Mouse (Mus musculus): ENCODE measurements around the gene Adcy9.

Adcy9 gene

DNA sequence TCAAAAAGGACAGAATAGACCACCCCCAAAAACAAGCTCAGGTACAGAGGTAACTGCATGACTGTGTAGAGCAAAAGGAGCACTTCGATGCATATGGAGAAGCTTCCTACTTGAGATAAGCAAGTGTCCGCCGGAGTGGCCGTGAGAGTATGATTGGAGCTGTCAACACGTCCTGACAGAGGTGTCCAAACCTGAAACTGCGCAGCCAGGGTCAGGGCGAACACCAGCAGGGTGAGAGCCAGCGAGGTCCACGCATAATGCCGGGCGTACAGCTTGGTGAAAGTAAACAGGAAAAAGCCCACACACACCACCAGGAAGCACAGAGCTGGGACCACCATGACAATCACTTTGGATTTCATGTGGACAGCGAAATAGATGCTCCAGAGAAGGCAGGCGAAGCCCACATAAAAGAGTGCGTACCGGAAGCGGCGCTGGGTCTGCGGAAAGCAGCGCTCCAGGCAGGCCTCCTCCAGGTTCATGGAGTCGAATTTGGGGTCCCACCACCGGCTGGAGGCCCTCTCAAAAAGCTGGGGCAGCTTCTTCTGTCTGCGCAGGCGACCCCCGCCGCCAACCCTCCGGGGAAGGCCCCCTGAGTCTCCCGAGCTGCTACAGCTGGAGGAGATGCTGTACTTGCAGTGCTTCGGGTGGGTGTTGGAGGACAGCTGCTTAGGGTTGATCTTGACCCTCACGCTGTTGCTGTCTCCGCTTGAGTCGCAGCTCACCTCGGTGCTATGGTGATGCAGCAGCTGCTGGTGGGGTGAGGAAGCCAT, 1.3 kb downstream of the Adcy9 start:
- peak; percentile 33 for DNase-seq

DNA sequence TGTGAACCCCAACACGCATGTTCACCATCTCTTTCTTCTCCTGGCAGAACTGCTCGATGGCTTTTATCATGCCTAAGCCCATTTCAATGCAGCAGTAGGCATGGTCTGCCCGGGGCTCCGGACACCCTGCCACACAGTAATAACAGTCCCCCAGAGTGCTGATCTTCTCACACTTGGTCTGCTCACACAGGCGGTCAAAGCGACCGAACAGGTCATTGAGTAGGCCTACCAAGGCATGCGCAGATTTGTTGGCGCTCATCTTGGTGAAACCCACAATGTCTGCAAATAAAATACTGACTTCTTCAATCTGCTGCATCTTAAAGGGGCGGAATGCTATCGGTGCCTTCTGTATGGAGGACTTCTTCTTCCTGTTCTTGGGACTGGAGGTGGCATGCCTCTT, 2.2 kb downstream of the Adcy9 start:
- no peak for DNase-seq

DNA sequence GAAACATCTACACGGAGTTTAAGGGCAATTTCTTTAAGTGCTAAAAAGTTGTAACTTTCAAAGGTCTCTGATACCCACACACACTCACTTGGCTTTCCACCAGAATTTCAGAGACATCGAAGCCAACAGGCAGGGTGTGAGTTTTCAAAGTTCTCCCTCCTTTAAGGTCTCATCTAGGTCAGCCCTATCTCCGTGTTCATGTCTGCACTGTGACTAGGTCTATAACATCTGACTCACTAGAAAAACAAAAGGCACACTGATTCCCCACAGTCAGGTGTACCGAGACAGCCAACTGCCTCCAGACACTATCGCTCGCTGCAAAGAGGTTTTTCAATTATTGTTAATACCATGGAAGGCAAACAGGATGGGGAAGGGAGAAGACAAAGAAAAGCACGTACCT, 2.8 kb downstream of the Adcy9 start:
- DNase-seq = no peak

DNA sequence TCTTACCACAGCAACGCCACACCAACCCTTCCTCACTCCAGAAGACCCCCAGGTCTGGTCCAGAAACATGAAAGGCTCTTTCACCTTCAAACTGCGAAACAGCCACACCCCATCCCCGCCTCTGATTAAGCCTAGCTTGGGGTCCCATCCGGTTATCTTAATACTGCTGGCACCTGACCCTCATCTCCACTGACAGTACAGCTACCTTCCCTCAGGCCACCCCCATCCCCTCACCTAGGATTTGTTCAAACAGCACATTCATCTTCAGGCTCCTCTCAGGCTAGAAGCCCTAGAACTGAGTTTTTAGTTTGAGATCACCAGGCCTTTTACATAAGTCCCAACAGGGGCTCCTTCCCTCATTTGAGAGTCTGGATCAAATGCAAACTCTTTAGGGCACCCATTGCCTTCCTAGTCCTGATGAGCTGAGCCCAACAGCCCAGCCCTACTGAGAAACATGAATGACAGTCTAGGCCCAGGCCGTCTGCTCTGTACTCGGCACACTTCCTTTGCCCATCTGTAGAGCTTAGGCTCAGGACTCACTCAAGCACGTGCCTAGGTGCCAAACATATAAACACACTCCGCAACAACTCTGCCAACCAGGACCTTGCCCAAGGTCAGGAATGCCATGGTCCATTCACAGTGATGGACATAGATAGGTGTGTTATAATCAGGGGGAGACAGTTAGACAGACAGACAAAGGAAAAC, 5.3 kb downstream of the Adcy9 start:
- no peak for DNase-seq

DNA sequence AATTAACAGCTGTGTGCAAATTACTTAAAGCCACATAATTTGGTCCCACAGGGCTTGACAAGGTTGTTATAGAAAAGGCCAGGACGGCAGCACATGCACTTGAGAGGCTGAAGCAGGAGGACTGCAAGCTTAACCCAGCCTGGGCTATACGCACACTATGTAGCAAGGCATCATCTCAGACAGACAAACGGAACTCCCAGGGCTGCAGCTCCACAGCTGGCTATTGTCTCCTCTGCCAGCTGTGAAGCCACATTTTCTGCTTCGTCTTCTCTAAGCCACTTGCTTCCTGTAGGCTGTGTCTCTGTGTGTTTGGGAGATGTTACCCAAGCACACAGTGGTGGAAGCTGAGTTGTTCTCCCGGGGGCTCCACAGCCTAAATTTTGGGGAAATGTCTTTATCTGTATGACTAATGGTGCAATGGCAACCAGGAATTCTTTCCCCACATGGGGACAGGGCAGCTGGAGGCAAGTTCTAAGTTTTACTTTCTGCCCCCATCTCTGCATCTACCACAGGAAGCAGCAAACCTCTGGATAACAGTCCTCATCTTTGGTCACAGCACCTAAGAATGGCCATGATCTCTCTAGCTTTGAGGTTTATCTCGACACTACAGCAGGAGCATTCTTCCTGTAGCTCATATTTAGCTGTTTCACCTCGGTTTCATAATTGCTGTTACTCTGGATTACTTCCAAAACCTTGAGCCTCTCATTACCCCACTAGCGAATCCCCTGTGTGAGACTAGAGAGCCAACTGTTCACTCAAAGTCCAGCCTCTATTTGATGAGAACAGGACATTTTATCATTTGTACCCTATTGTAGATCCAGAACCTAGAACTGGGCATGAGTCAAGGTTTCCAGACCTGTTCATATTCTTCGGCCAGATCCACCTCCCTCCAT, 6.1 kb downstream of the Adcy9 start:
- peak; percentile 49 for DNase-seq

DNA sequence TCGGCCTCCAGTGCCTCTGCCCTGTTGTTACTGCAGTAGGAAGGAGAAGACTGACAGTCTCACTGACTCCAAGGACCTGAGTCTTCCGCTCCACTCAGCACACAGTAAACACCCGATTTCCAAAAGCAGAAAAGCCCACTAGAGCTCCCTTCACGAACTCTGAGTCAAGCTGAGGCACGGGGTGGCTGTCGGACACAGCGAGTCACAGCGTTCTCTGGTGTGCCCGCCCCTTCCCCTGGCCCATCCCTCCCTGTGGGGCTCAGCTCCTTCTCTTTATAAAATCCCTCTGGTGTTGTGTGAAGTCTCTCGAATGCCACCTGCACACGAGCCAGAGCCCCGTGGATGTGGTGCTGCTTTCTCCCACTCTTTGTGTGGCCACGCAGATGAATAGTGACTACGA, 7.0 kb downstream of the Adcy9 start:
- no peak for DNase-seq

DNA sequence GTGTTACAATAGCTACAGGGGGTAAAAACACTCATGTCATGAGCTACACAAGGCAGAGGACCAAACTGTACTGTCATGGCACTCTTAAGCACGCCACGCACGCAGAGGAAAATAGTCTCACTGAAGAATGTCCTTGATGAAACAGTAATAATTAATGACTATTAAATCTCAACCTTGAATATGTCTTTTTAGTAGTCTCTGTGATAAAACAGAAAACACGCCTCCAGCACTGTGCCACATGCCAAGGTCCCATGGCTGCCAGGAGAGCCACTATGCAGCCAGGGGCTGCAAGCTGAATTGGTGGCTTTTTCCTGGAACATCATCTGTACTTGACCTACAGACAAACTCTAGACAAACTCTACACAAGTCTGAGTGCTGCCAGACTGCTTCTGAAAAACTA, 8.0 kb downstream of the Adcy9 start:
- no peak for DNase-seq

DNA sequence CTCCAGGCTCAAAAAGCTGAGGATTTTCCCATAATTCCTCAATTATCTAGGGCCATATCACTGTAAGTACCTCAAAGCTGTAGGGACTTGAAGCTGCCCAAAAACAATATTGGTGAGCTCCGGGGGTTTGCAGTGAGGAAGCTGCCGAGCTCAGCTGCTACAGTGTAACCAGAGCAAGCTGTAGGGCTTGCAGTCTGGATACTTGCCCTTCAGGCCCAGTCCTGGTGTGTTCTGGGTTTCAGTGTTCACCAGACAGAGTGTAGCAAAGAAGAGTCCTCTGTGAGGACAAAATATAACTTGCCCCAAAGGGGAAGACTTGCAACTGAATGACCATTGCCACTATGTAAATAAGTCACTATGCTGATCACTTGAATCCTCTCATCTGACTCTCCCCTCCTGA, 9.0 kb downstream of the Adcy9 start:
- no peak for DNase-seq

DNA sequence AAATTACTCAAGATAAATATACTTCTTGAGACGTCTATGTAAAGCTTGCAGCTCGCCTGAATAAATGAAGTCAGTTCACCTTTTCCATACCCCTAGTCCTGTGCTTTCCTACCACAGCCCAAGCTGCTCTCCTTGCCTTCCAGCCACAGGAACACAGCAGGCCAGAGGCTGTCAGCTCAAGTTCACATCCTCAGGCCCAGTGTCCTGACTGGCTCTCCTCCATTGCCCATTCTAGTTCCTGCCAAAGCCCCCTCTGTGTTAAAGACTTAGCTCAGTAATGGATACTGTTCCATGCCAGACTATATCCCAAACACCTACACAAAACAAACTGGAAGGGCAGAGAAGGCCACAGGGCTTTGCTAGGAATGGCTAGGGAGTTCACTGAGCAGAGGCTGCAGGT, 12.8 kb downstream of the Adcy9 start:
- no peak for DNase-seq

DNA sequence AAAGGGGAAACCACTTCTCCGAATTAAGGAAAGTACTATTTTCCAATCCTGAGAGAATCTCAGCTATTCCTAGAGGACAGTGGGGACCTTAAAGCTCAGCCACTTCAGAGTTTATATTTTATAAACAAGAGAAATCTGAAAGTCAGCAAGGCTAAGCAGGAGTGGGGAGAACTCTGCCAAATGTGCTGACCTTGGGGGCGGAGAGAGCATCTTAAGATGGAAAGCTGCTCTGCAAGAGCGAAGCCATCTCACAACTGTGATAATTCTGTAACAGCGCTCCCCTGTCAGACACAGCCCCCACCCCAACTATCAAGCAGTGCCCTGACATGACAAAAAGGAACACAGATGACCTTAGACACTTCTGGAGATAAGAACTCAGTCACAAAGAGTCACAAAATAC, 13.6 kb downstream of the Adcy9 start:
- no peak for DNase-seq

DNA sequence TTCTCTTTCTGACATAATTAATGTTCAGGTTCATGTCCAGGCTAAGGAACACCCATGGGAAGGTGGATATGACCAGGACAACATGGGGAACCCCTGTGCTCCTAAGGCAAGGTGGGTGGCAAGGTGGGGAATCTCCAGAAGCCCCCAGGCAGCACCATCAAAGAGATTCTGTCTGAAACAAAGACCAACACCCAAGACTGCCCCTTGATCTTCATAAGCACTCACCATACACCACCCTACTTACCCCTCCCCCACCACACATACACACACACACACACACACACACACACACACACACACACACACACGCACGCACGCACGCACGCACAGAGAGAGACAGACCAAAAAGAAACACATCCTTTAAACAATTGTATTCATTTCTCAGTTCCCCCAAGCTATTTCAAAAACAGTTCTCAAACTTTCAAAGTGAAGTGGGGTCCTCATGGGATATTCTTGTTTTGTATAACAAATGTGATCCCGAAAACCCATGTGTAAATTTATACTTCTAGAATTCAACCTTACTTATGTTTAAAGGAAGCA, 14.2 kb downstream of the Adcy9 start:
- DNase-seq = no peak

DNA sequence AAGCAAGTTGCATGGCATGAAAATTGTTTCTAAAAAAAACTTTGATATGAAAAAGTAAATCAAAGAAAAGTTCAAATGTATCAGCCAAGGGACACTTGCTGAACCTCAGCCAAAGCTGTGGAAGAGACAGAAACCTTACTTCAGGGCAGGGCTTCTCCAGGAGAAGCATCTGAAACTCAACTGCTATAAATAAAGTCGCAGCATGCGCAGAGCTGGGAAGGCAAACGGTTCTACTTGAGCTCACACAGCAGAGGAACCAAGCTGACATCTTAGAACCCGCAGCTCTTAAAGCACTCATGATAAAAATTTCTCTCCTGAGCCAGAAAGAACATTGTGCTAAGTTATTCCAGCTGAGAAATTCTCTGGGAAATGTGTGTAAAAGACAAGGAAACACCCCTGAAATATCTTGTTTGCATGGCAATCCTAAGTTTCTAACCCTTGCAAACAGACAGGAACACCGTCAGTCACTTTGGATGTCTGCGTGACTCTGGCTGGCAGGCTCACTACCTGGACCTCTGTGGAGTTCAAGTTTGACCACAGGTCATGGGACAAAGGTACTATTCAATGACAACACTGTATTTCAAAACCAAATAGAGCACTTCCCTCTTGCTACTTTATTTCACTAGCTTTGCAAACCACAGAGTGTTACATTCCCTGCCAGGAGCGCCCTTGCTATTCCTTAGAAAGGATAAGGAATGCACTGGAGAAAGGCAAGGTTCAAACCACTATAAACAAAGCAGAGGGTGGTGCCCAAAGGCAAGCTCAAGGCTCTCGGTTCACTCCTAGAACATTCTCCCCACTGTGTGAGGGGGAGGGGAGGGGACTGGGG, 15.2 kb downstream of the Adcy9 start:
- DNase-seq = no peak

DNA sequence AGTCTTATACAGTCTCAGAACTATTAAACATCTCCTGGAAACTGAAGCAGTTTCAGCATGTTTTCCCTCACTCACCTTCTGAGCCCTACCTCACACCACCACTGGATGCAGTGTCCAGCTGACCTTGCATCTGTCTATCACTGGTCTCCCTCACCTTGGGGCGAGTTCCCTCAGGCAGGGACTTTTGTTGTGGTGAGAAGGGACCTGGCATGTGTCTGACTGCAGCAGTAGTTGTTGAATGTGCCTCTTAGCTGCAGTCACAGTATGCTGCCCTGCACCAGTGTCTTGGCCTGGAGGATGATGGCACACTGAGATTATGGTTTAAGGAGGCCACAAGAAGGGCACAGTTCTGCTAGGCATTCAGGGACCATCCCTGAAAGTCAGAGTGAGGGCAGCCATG, 19.2 kb downstream of the Adcy9 start:
- no peak for DNase-seq

DNA sequence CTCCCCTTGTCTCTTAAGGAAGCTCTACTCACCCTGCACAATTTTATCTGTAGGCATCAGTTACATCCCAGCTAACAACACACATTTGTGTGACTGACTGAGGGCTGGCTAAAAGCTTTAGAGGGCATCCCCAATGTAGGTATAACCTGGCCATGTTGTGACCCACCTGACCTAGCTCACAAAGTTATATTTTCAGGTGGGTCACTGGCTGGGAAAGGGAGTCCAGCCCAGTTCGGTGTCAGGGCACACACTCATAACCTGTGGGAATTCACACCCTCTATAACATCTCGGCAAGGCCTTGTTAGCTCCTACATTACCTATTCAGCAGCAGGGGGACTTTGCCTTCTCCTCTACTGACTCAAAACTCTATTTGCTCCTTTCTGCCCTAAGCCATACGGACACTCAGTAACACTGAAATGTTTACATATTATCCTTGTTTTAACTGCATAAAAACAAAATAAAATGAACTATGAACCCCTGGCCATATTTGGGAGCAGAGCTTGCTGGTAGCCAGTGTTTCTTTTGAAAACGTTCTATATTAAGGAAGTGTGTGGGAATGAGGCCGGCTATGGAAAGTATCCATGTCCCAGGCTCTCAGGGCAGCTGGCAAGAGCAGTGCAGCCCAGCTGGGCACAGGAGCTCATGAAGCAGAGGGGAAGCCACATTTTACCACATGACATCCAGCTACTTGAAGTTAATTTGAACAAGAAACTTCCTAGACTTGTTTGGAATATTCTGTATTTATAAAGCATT, 20.7 kb downstream of the Adcy9 start:
- DNase-seq = no peak

DNA sequence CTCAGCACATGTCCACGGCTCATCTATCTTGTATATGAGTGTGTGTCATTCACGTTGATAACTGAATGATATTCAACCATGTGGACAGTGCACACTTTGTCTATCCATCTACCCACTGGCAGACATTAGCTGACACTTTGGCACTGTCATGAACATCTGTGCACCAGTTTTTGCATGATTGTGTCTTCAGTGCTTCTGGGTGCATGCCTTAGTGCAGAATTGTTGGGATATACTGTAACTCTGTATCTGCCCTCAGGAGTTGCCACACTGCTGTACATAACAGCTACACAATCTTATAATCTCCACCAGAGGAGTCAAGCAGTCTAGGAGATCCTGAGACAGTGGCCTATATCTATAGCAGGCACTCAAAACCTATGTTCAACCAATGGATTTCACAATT, 21.5 kb downstream of the Adcy9 start:
- no peak for DNase-seq

DNA sequence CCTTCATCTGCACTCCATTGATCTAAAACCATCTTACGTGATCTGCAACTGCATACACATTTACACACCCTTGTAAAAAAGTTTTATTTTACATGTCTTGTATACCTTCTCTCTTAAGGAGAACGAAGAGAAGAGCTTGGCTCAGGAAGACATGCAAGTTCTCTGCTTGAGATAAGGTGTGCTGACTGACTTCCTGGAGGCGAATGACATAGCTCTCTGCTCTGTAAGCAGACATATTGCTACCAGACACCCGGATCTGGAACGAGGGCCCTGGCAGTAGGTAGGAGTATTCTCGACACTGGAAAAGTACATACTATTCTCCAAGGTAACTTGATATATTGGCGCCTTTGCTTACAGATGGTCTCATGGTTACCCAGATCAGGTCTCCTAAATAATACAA, 22.7 kb downstream of the Adcy9 start:
- no peak for DNase-seq

DNA sequence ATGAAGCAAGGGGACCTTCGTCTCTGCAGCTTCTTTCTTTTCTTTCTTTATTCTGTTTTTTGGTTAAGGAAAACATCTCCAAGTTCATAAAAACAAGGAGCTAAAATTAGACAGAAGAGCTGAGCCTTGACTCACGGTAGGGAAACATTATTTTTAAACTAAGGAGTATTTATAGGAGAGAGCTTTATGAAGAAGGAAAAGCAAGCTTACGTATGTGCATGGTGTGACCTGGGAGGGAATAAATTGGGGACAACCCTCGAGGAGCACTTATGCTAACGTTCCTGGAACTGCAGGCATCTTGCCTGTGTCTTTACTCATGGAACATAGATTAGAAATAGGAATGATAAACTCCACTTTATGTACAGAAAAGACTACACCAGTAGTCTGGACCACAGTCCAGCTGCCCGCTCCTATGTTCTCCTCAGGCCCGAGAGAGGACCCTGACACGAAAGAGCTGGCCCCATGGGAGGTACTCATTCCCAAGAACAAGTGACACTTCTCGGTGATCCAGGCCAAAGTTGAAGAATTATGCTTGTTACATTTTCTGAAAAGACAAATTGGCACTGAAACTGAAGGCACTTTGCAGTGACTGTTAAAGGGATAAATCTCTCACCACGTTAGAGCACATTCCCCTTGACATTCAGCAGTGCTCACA, 24.5 kb downstream of the Adcy9 start:
- DNase-seq = no peak

DNA sequence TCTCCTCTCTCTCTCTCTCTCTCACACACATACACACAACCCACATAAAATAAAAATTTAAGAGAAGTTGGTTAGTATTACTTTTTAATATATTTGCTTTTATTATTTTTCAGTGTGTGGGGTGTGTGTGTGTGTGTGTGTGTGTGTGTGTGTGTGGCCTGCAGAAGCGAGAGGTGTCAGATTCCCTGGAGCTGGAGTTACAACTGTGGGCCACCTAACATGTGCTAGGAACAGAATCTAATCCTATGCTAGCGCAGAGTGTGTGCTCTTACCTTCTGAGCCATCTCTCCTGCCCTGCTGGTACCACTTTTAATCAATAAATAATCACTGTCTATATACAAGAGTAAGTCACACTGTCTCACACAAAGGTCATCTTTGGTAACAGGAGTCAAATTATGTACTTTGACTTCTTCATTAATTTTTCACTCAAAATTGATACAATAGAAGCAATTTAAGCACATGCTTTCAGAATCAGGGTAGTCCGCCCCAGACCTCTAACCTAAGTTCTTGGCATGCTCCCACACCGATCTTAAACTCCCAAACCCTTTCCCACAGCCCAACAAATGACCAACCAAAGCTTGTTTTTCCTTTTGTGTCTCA, 25.2 kb downstream of the Adcy9 start:
- no peak for DNase-seq

DNA sequence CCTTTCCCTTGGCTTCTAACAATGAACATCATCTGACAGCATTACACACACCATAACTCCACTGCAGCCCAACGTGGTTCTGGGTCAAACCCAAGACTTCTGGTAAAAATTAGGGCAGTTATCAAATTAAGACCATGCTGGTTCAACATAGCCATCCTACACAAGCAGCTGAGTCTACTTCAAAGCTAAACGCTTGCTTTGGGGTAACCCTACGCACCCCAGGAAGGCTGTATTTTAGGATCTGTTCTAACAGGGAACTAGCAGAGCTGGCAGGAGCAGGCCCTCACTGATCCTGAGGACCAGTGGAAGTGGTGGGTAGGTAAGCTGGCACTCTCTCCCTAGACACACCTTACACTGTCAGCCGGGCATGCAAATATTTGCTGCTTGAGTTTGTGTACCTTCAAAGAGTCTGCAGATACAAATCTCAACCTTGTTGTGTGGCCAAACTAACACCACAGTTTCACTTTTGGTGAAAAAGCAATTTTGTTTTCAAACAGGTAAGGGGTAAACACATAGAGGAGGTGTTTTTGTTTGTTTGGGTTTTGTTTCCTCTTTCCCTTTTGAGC, 36.7 kb downstream of the Adcy9 start:
- DNase-seq = no peak

DNA sequence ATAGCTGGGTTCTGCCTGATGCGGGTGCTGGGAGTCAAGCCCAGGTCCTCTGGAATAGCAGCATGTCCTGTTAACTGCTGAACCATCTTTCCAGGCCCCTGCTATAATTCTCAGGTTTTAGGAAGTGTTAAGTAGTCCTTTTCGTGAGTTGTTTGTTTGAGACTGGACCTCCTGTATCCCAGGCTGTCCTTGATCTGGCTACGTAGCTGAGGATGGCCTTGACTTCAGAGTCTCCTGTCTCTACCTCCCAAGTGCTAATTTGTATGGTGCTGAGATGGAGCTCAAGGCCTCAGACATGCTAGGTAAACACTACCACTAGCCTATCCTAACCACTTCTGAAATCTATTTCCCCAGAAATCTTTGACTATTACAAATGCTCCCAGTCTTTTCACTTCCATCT, 37.9 kb downstream of the Adcy9 start:
- no peak for DNase-seq

Data from thymus, postnatal 25 days (tissue).